Mouse (Mus musculus) hindbrain, embryonic 16.5 days (tissue): ENCODE measurements around the gene Olfr655. TPM values are rescaled to one million over a fixed set of nuclear protein-coding genes. Genes with fewer than 3 reads are reported as not detected.

ENCODE experiments used
- ATAC-seq: fragments of 200-750 bp; cut with Nextera tagmentation; 2 replicates; pipeline ENCODE4 v1.8.0; 2017; ENCODE audit warnings: moderate TSS enrichment, moderate library complexity
- H3K27ac ChIP-seq: fragments of 300-500 bp; sonication (generic); 2 replicates; pipeline ENCODE4 v1.5.1; 2014; ENCODE audit warnings: low read depth, mild to moderate bottlenecking, control low read depth, low read length, moderate library complexity
- H3K27me3 ChIP-seq: fragments of 300-500 bp; sonication (generic); replicated peaks from 2 replicates; pipeline ENCODE4 v1.6.1; 2014; ENCODE audit warnings: low read length; ENCODE audit not compliant: control insufficient read depth, insufficient read depth
- H3K36me3 ChIP-seq: fragments of 300-500 bp; sonication (generic); 2 replicates; pipeline ENCODE4 v1.6.1; 2014; ENCODE audit warnings: mild to moderate bottlenecking, low read length, moderate library complexity, mixed read lengths; ENCODE audit not compliant: control insufficient read depth, insufficient read depth
- H3K4me1 ChIP-seq: fragments of 300-500 bp; sonication (generic); 2 replicates; pipeline ENCODE4 v1.6.1; 2014; ENCODE audit warnings: low read depth, low read length; ENCODE audit not compliant: control insufficient read depth, insufficient read depth
- H3K4me2 ChIP-seq: fragments of 300-500 bp; sonication (generic); 2 replicates; pipeline ENCODE4 v1.6.1; 2014; ENCODE audit warnings: mild to moderate bottlenecking, low read length, control low read depth, moderate library complexity
- H3K4me3 ChIP-seq: fragments of 300-500 bp; sonication (generic); 2 replicates; pipeline ENCODE4 v1.5.1; 2014; ENCODE audit warnings: mild to moderate bottlenecking, low read length, control low read depth, moderate library complexity
- H3K9ac ChIP-seq: fragments of 300-500 bp; sonication (generic); 2 replicates; pipeline ENCODE4 v1.6.1; 2014; ENCODE audit warnings: low read depth, mild to moderate bottlenecking, control low read depth, low read length, moderate library complexity
- H3K9me3 ChIP-seq: fragments of 300-500 bp; sonication (generic); 2 replicates; pipeline ENCODE4 v1.6.1; 2014; ENCODE audit warnings: mild to moderate bottlenecking, low read length, moderate library complexity; ENCODE audit not compliant: control insufficient read depth
- WGBS: fragments of 180-500 bp; shearing (Covaris S2); extraction: QIAGEN DNeasy Blood & Tissue Kit; methylation state at CpG from one replicate; pipeline ENCODE4 v1.1.7; 2014; 5-methylcytosine and 5-hydroxymethylcytosine counted together
- polyA plus RNA-seq: library from polyadenylated mRNA; unstranded; fragments of >200 nt; fragmentation: Nextera tagmentation; extraction: Ambion mirVana; gene quantifications from 2 replicates; pipeline ENCODE4 v1.2.1, GENCODE M21; 2015

Gene Olfr655
- polyA plus RNA-seq = not detected in 2 replicates

GRCm38 (mm10) chr7:104601679-104602078 is at the start of gene Olfr655:
Gene Olfr655 (minus strand): TSS chr7:104601779.
- H3K36me3 ChIP-seq = no peaks in the 10 kb centered on the region
- H3K9me3 ChIP-seq = no peaks in the 10 kb centered on the region
- H3K9ac ChIP-seq = no peak within 1 kb of the TSS
- no peaks in the 10 kb centered on the region for H3K4me1 ChIP-seq
- 89% methylated on average over 2 of the region's 2 CpGs for WGBS
- H3K27ac ChIP-seq = no peak within 1 kb of the TSS
- no peak for ATAC-seq
- no peak within 1 kb of the TSS for H3K4me3 ChIP-seq
- H3K27me3 ChIP-seq = no peaks in the 10 kb centered on the region
- H3K4me2 ChIP-seq = no peak within 1 kb of the TSS

DNA sequence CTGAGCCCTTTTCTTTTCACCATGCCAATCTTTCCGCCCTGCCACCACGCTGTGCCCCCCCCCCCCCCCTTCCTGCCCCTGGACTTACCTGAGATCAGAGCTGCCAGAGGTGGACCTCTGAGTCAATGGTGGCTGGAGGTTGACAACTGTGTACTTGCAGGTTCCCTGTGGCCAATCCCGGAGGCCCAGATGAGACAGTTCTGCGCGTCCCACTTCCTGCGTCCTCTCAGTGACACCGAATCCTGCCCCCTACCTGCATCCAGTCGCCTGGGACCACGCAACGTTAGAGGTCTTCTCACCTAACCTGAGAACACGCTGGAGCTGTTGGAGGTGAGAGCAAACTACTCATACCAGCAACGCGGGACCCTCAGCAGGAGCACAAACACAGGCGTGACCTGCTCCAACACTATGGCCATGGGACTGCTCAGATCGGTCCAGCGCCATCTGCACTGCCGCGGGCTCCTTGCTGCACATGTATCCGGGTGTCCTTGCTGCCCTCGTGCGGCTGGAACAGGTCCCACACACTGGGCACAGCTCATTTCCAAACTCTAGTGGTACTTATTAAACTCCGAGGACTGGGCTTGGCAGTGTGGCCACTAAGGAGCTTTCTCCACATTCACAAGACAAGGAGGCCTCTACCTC is 45.4 kb upstream of the Olfr655 start, which contains the start of gene Olfr658:
Gene Olfr658 (minus strand): TSS at position 465 of the 642 bp plus-strand sequence.
- no peak within 1 kb of the TSS; the same call in 1 of the 2 replicates for H3K9ac ChIP-seq
- 26% methylated on average over 22 of the region's 22 CpGs for WGBS
- H3K27ac ChIP-seq = no peak within 1 kb of the TSS
- no peaks in the 10 kb centered on the region for H3K9me3 ChIP-seq
- H3K4me2 ChIP-seq = peak within 1 kb of the TSS; percentile 56
- no peaks in the 10 kb centered on the region for H3K27me3 ChIP-seq
- no peaks in the 10 kb centered on the region for H3K36me3 ChIP-seq
- no peaks in the 10 kb centered on the region for H3K4me1 ChIP-seq
- peak; percentile 91 for ATAC-seq
- H3K4me3 ChIP-seq = peak within 1 kb of the TSS; percentile 35

- no peak within 1 kb of the TSS for H3K4me3 ChIP-seq
- H3K4me1 ChIP-seq = no peaks in the 10 kb centered on the region
- H3K27me3 ChIP-seq = no peaks in the 10 kb centered on the region
- no peak within 1 kb of the TSS for H3K9ac ChIP-seq
- no peaks in the 10 kb centered on the region for H3K9me3 ChIP-seq
- ATAC-seq = no peak
- H3K36me3 ChIP-seq = no peaks in the 10 kb centered on the region
- H3K4me2 ChIP-seq = no peak within 1 kb of the TSS
- H3K27ac ChIP-seq = no peak within 1 kb of the TSS
Measured at GRCm38 (mm10) chr7:104624494-104624893, 22.9 kb upstream of the Olfr655 start, which contains the start of gene Olfr657. Gene Olfr657 (plus strand): TSS chr7:104624794.

DNA sequence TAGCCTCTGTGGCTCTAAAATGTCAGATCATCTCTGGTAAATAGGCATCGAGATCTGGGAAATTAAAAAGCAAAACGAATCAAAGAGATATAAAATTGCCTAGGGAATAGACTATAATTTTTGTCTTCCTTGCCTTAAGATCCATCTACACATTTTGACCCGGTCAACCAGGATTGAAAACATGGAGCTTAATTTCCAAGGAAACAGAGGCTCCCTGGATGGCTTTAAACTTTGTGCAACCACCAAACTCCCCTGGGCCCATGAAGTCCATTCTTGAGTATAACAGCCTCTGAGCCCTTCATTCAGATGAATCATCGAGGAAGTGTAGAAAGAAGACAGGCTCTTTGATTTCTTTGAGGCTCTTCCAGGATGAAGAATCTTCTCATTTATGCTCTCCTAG is 12.1 kb upstream of the Olfr655 start, which contains the start of gene Olfr656:
Gene Olfr656 (plus strand): TSS at position 301 of the 400 bp plus-strand sequence.
- H3K4me1 ChIP-seq = no peaks in the 10 kb centered on the region
- no peak for ATAC-seq
- H3K27me3 ChIP-seq = no peaks in the 10 kb centered on the region
- WGBS = 78% methylated on average over 4 of the region's 4 CpGs
- H3K4me3 ChIP-seq = no peak within 1 kb of the TSS
- H3K9ac ChIP-seq = no peak within 1 kb of the TSS
- H3K27ac ChIP-seq = no peak within 1 kb of the TSS
- H3K4me2 ChIP-seq = no peak within 1 kb of the TSS
- no peaks in the 10 kb centered on the region for H3K9me3 ChIP-seq
- H3K36me3 ChIP-seq = no peaks in the 10 kb centered on the region

DNA sequence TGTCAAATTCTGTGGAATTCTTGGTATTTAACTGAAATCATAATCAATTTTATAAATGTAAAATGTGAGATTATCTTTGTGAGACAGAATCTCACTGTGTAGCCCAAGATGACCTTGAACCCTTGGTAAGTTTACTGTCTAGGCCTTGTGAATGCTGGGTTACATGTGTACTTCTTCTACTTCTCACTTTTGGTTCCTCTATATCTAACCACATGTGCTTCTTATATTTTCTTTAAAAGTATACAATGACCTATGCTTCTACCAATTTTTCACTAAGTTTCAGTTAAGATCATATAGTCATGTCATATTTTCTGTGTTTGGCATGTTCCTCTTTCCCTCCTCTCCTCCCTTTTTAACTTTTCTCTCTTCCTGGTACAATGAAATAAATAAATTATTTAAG is 3.1 kb upstream of the Olfr655 start:
- no peaks in the 10 kb centered on the region for H3K4me1 ChIP-seq
- no peak overlapping the region for H3K27ac ChIP-seq
- no peak for ATAC-seq
- no peaks in the 10 kb centered on the region for H3K9me3 ChIP-seq
- H3K27me3 ChIP-seq = no peaks in the 10 kb centered on the region
- no peak overlapping the region for H3K4me3 ChIP-seq
- H3K4me2 ChIP-seq = no peak overlapping the region
- H3K36me3 ChIP-seq = no peaks in the 10 kb centered on the region
- H3K9ac ChIP-seq = no peak overlapping the region

GRCm38 (mm10) chr7:104603173-104603572 is 1.6 kb upstream of the Olfr655 start:
- H3K9me3 ChIP-seq = no peaks in the 10 kb centered on the region
- H3K27me3 ChIP-seq = no peaks in the 10 kb centered on the region
- 7% methylated on average over 3 of the region's 3 CpGs for WGBS
- no peak overlapping the region for H3K4me2 ChIP-seq
- H3K4me1 ChIP-seq = no peaks in the 10 kb centered on the region
- no peak overlapping the region for H3K4me3 ChIP-seq
- no peak overlapping the region for H3K9ac ChIP-seq
- ATAC-seq = no peak
- no peaks in the 10 kb centered on the region for H3K36me3 ChIP-seq
- no peak overlapping the region for H3K27ac ChIP-seq

GRCm38 (mm10) chr7:104588274-104588673 is 13.3 kb downstream of the Olfr655 start:
- H3K9ac ChIP-seq = no peak overlapping the region
- no peak overlapping the region for H3K27ac ChIP-seq
- no peak for ATAC-seq
- no peaks in the 10 kb centered on the region for H3K36me3 ChIP-seq
- H3K4me3 ChIP-seq = no peak overlapping the region
- no peaks in the 10 kb centered on the region for H3K27me3 ChIP-seq
- no peaks in the 10 kb centered on the region for H3K4me1 ChIP-seq
- no peak overlapping the region for H3K4me2 ChIP-seq
- H3K9me3 ChIP-seq = no peaks in the 10 kb centered on the region
- WGBS = 90% methylated on average over 5 of the region's 5 CpGs

- H3K4me3 ChIP-seq = no peak within 1 kb of the TSS
- no peak within 1 kb of the TSS for H3K27ac ChIP-seq
- H3K9me3 ChIP-seq = no peaks in the 10 kb centered on the region
- no peak within 1 kb of the TSS for H3K9ac ChIP-seq
- H3K27me3 ChIP-seq = no peaks in the 10 kb centered on the region
- 95% methylated on average over 4 of the region's 4 CpGs for WGBS
- H3K4me2 ChIP-seq = no peak within 1 kb of the TSS
- no peaks in the 10 kb centered on the region for H3K36me3 ChIP-seq
- no peak for ATAC-seq
- no peaks in the 10 kb centered on the region for H3K4me1 ChIP-seq
Measured at GRCm38 (mm10) chr7:104586725-104587124, 14.9 kb downstream of the Olfr655 start, which contains the start of gene Olfr654. Gene Olfr654 (plus strand): TSS chr7:104587025.

DNA sequence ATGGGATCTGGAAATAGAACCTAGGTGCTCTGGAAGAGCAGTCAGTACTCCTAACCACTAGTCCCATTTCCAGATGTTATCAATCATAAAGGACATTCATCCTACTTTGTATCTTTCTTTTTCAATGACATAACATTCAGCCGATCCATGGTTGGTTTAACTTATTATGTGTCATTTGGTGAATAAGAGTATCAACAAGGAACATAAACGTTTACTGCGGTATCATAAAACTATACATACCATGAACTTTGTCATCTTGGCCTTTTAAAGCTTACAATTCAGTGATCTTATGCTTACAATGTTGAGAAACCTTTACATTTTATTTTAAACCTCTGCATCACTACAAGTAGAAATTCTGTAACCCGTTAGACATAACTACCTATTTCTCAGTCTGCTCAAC is 20.1 kb downstream of the Olfr655 start:
- Histone ChIP-seq H3K4me1 (no peaks in the 10 kb centered on the region), H3K27me3 (no peaks in the 10 kb centered on the region), H3K36me3 (no peaks in the 10 kb centered on the region), H3K27ac (no peak overlapping the region), H3K4me3 (no peak overlapping the region), H3K9ac (no peak overlapping the region), H3K9me3 (no peaks in the 10 kb centered on the region), H3K4me2 (no peak overlapping the region)
- ATAC-seq = no peak
- WGBS = 90% methylated on average over 4 of the region's 4 CpGs
